In the genomic region with DNA sequence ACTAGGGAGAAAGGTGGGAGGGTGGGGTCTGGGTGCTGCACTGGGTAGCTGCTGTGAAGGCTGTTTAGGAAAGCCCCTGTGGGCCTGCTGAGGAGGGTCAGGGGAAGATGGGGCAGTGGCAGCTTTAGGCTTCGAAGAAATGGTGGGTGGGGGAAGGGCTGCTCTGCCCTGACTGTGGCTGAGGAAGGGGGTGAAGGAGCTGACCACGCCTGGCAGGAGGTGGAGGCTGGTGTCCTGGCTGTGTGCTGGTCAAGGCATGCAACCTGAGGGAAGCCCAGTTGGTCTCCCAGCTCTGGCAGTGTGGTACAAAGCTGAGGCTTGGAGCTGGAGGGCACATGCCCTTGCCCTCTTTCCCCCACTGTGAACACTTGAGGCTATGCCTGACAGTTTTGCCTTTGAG, we compare ENCODE assay signal across 8 mouse cellular contexts. TPM values are rescaled to one million over a fixed set of nuclear protein-coding genes. Genes with fewer than 3 reads are reported as not detected.
DNase-seq lines count a peak whose midpoint lies in the region; ATAC-seq and TF ChIP-seq lines count a peak whose summit lies in the region.

No protein-coding gene starts in this region.

- 11% methylated on average over 2 of the region's 2 CpGs for WGBS in liver, adult 2 months
- whole genome bisulfite sequencing in forebrain, embryonic 14.5 days: 20% methylated on average over 2 of the region's 2 CpGs
- WGBS in kidney, embryonic 15.5 days: 8% methylated on average over 2 of the region's 2 CpGs
- 12% methylated on average over 2 of the region's 2 CpGs for WGBS in neural tube, embryonic 13.5 days

- ATAC-seq in forebrain, embryonic 14.5 days: no peak
- ATAC-seq in kidney, embryonic 15.5 days (replicated peaks; ENCODE audit: low FRiP score): no peak
- no peak for ATAC-seq in neural tube, embryonic 13.5 days (ENCODE audit: low read depth)
- no peak for ATAC-seq in monocyte, adult 5-6 weeks (replicated peaks; ENCODE audit: insufficient number of reproducible peaks, low FRiP score, low TSS enrichment, poor library complexity, severe bottlenecking)

- TF ChIP-seq CTCF in liver, adult 2 months (IDR thresholded peaks at IDR 0.05; ENCODE audit: low read depth, low read length): no peak

- peaks cover 49% of the 10 kb centered on the region for H3K79me2 ChIP-seq in liver, adult 2 months (ENCODE audit: control insufficient read depth, insufficient read depth, low read length)

- peaks cover 43% of the 10 kb centered on the region for H3K4me1 ChIP-seq in liver, adult 2 months (ENCODE audit: control insufficient read depth, insufficient read depth, low read length)
- peaks cover 28% of the 10 kb centered on the region for H3K4me1 ChIP-seq in forebrain, embryonic 14.5 days (ENCODE audit: control insufficient read depth, insufficient read depth, low read length)
- peaks cover 73% of the 10 kb centered on the region for H3K4me1 ChIP-seq in kidney, embryonic 15.5 days
- H3K4me1 ChIP-seq in neural tube, embryonic 13.5 days (replicated peaks): peaks cover 68% of the 10 kb centered on the region

- H3K4me3 ChIP-seq in liver, adult 2 months (ENCODE audit: insufficient read depth, low read depth, low read length): peak overlapping the region; percentile 3; the same call in 1 of the 2 replicates
- H3K4me3 ChIP-seq in forebrain, embryonic 14.5 days (ENCODE audit: low read depth, low read length): peak overlapping the region; percentile 98; the same call in 1 of the 2 replicates
- peak overlapping the region; percentile 95 for H3K4me3 ChIP-seq in kidney, embryonic 15.5 days (replicated peaks)
- peak overlapping the region; percentile 98; the same call in 1 of the 2 replicates for H3K4me3 ChIP-seq in neural tube, embryonic 13.5 days

- H3K27me3 ChIP-seq in liver, adult 2 months (ENCODE audit: control insufficient read depth, insufficient read depth, low read length): no peaks in the 10 kb centered on the region
- no peaks in the 10 kb centered on the region for H3K27me3 ChIP-seq in forebrain, embryonic 14.5 days (replicated peaks; ENCODE audit: control insufficient read depth, insufficient read depth, low read length)
- no peaks in the 10 kb centered on the region for H3K27me3 ChIP-seq in kidney, embryonic 15.5 days
- H3K27me3 ChIP-seq in neural tube, embryonic 13.5 days: no peaks in the 10 kb centered on the region

- H3K36me3 ChIP-seq in liver, adult 2 months (ENCODE audit: control insufficient read depth, insufficient read depth, low read length): no peaks in the 10 kb centered on the region; the same call in 1 of the 2 replicates
- peaks cover 38% of the 10 kb centered on the region for H3K36me3 ChIP-seq in forebrain, embryonic 14.5 days (ENCODE audit: control insufficient read depth, insufficient read depth, low read length)
- H3K36me3 ChIP-seq in kidney, embryonic 15.5 days: peaks cover 38% of the 10 kb centered on the region
- H3K36me3 ChIP-seq in neural tube, embryonic 13.5 days: peaks cover 29% of the 10 kb centered on the region

- H3K4me2 ChIP-seq in forebrain, embryonic 14.5 days (ENCODE audit: low read length): peak overlapping the region; percentile 74
- peak overlapping the region; percentile 73 for H3K4me2 ChIP-seq in kidney, embryonic 15.5 days
- peak overlapping the region; percentile 66 for H3K4me2 ChIP-seq in neural tube, embryonic 13.5 days

- no peak for TF ChIP-seq POLR2A in liver, adult 2 months (IDR thresholded peaks at IDR 0.05; ENCODE audit: extremely low read depth, insufficient read depth, low read length)

- H3K9me3 ChIP-seq in forebrain, embryonic 14.5 days (replicated peaks; ENCODE audit: control insufficient read depth, low read length): no peaks in the 10 kb centered on the region
- H3K9me3 ChIP-seq in kidney, embryonic 15.5 days (replicated peaks): no peaks in the 10 kb centered on the region
- H3K9me3 ChIP-seq in neural tube, embryonic 13.5 days: no peaks in the 10 kb centered on the region

- peak overlapping the region; percentile 64 for H3K27ac ChIP-seq in liver, adult 2 months (replicated peaks; ENCODE audit: insufficient read depth, low read depth, low read length)
- H3K27ac ChIP-seq in forebrain, embryonic 14.5 days (ENCODE audit: low read depth, low read length): no peak overlapping the region; the same call in 1 of the 2 replicates
- peak overlapping the region; percentile 97; the same call in 1 of the 2 replicates for H3K27ac ChIP-seq in kidney, embryonic 15.5 days
- H3K27ac ChIP-seq in neural tube, embryonic 13.5 days (replicated peaks): no peak overlapping the region

- no peak for DNase-seq in liver, adult 2 months (ENCODE audit: extremely low read depth, low read depth, low spot score)
- no peak for DNase-seq in liver
- no peak for DNase-seq in forebrain, embryonic 14.5 days (ENCODE audit: low spot score)
- no peak for DNase-seq in c-Kit-positive CD71-positive TER-119-positive erythroid progenitor cells, embryonic 14.5 days (ENCODE audit: low spot score)
- DNase-seq in right cerebral cortex, postnatal 10 days (ENCODE audit: low spot score in 2 of 2): no peak

- peak overlapping the region; percentile 46 for H3K9ac ChIP-seq in liver, adult 2 months (ENCODE audit: low read depth, low read length)
- H3K9ac ChIP-seq in forebrain, embryonic 14.5 days (ENCODE audit: low read length): peak overlapping the region; percentile 86
- H3K9ac ChIP-seq in kidney, embryonic 15.5 days: peak overlapping the region; percentile 26; the same call in 1 of the 2 replicates
- peak overlapping the region; percentile 97 for H3K9ac ChIP-seq in neural tube, embryonic 13.5 days

RNA-seq across cellular contexts. Expression of gene Bri3, which starts 14.4 kb away (rescaled TPM):
- 24.9 and 29.5 TPM in 2 replicates for total RNA-seq in liver, adult 2 months (2014; rRNA removed)
- polyA plus RNA-seq in liver, adult 2 months (2012; rRNA removed): 74.6 and 85.7 TPM in 2 replicates
- polyA plus RNA-seq in forebrain, embryonic 14.5 days (2014; fragmentation: Nextera tagmentation; extraction: Ambion mirVana): 82.8 and 105 TPM in 2 replicates
- 123 and 129 TPM in 2 replicates for polyA plus RNA-seq in kidney, embryonic 15.5 days (2015; fragmentation: Nextera tagmentation; extraction: Ambion mirVana)
- 108 and 132 TPM in 2 replicates for polyA plus RNA-seq in neural tube, embryonic 13.5 days (2015; fragmentation: Nextera tagmentation; extraction: Ambion mirVana)
- total RNA-seq in monocyte, adult 5-6 weeks (2017): 36.6 to 109 TPM (median 73.7 TPM) in 3 replicates

RNA-seq across cellular contexts. Expression of gene Tecpr1, which starts 35.3 kb away (rescaled TPM):
- total RNA-seq in liver, adult 2 months (2014; rRNA removed): 5.9 and 6.6 TPM in 2 replicates
- 9.3 and 13.0 TPM in 2 replicates for polyA plus RNA-seq in liver, adult 2 months (2012; rRNA removed)
- polyA plus RNA-seq in forebrain, embryonic 14.5 days (2014; fragmentation: Nextera tagmentation; extraction: Ambion mirVana): 21.7 and 26.5 TPM in 2 replicates
- 22.4 and 23.6 TPM in 2 replicates for polyA plus RNA-seq in kidney, embryonic 15.5 days (2015; fragmentation: Nextera tagmentation; extraction: Ambion mirVana)
- polyA plus RNA-seq in neural tube, embryonic 13.5 days (2015; fragmentation: Nextera tagmentation; extraction: Ambion mirVana): 41.5 TPM in 2 replicates
- 30.0 to 63.8 TPM (median 35.3 TPM) in 3 replicates for total RNA-seq in monocyte, adult 5-6 weeks (2017)

Comparison
In these comparisons a context has a peak if more than half of its experiments do, and no peak if none do; other contexts are left out.
1. H3K27ac ChIP-seq: peak in liver, adult 2 months (single experiment) and kidney, embryonic 15.5 days (single experiment); none in forebrain, embryonic 14.5 days (single experiment) and neural tube, embryonic 13.5 days (single experiment).
2. H3K4me3 ChIP-seq: peak in every context shown above with its lines; median percentile 98 in forebrain, embryonic 14.5 days; 98 in neural tube, embryonic 13.5 days; 95 in kidney, embryonic 15.5 days; 3 in liver, adult 2 months.
3. H3K9ac ChIP-seq: peak in every context shown above with its lines; median percentile 97 in neural tube, embryonic 13.5 days; 86 in forebrain, embryonic 14.5 days; 46 in liver, adult 2 months; 26 in kidney, embryonic 15.5 days.
4. Peak in every context shown above with its lines, with median percentiles within 50 percentile points of each other: H3K4me2 ChIP-seq.